In the genomic region with DNA sequence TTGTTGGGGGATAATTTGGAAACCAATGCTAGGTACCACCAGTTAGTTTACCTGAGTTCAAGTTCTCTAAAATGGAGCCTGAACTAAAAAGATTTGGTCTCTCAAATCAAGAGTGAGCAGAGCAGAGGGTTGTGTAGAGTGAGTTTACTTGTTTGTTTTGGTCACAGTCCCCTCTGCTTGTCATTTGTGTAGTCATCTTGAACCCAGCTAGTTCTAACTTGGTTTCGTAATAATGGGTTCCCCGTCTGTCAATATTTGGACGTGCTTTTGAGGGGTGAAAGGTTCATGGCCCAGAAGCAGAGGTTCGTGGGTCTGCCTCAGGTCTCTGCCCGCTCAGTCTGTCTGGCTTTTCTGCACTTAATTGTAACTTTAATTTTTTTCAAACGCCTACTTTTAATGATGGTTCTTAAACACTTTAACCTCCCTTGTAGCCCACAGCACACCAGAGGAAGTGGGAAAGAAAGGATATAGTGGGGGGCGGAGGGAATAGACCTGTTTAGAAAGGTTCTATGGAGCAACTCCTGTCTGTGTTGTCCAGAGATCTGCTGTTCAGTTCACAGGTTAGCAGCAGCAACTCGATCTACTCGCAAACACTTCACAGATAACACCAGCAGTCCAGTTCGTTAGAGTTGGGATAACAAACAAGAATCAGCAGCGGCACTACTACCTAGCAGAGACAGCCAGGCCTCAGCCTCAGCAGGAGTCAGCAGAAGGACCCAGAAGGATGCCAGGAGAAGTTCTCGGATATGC, we compare ENCODE assay signal across 24 mouse cellular contexts. TPM values are rescaled to one million over a fixed set of nuclear protein-coding genes. Genes with fewer than 3 reads are reported as not detected.
DNase-seq lines count a peak whose midpoint lies in the region; ATAC-seq and TF ChIP-seq lines count a peak whose summit lies in the region.
"Had no signal": no experiment of that assay in that cellular context is flagged by ENCODE, and none has a peak within 500 bp of the region (broad histone marks: within the 10 kb centered on the region; RNA-seq: fewer than 3 reads in every experiment).

No protein-coding gene starts in this region.

- peak overlapping the region; percentile 34 for H3K27ac ChIP-seq in liver, adult 2 months (replicated peaks; ENCODE audit: insufficient read depth, low read depth, low read length)
- no peak overlapping the region for H3K27ac ChIP-seq in liver, embryonic 11.5 days (ENCODE audit: low read depth, low read length)
- peak overlapping the region; percentile 38 for H3K27ac ChIP-seq in liver, embryonic 15.5 days (replicated peaks)
- H3K27ac ChIP-seq in liver, embryonic 16.5 days (ENCODE audit: low read length), result peak overlapping the region; percentile 31
- H3K27ac ChIP-seq: embryonic facial prominence, embryonic 10.5 days; embryonic facial prominence, embryonic 12.5 days; forebrain, embryonic 13.5 days; forebrain, embryonic 15.5 days had no signal

- H3K9me3 ChIP-seq in liver, embryonic 11.5 days (ENCODE audit: control insufficient read depth, low read length), result no peaks in the 10 kb centered on the region
- no peaks in the 10 kb centered on the region for H3K9me3 ChIP-seq in liver, embryonic 15.5 days (replicated peaks)
- H3K9me3 ChIP-seq in liver, embryonic 16.5 days (replicated peaks; ENCODE audit: control insufficient read depth, low read length), result no peaks in the 10 kb centered on the region
- H3K9me3 ChIP-seq: embryonic facial prominence, embryonic 10.5 days; embryonic facial prominence, embryonic 12.5 days; forebrain, embryonic 13.5 days; forebrain, embryonic 15.5 days had no signal

- no peak overlapping the region for H3K4me3 ChIP-seq in liver, adult 2 months (ENCODE audit: insufficient read depth, low read depth, low read length)
- H3K4me3 ChIP-seq in liver, embryonic 11.5 days (ENCODE audit: low read depth, low read length), result no peak overlapping the region
- H3K4me3 ChIP-seq in liver, embryonic 15.5 days (replicated peaks), result no peak overlapping the region
- no peak overlapping the region for H3K4me3 ChIP-seq in liver, embryonic 16.5 days (ENCODE audit: low read depth, low read length)
- H3K4me3 ChIP-seq: embryonic facial prominence, embryonic 10.5 days; embryonic facial prominence, embryonic 12.5 days; forebrain, embryonic 13.5 days; forebrain, embryonic 15.5 days had no signal

- H3K4me2 ChIP-seq in liver, embryonic 11.5 days, result no peak overlapping the region
- no peak overlapping the region for H3K4me2 ChIP-seq in liver, embryonic 15.5 days
- no peak overlapping the region for H3K4me2 ChIP-seq in liver, embryonic 16.5 days (ENCODE audit: low read depth, low read length)
- H3K4me2 ChIP-seq: embryonic facial prominence, embryonic 12.5 days; forebrain, embryonic 13.5 days; forebrain, embryonic 15.5 days had no signal

- H3K79me2 ChIP-seq in liver, adult 2 months (ENCODE audit: control insufficient read depth, insufficient read depth, low read length), result no peaks in the 10 kb centered on the region

- H3K36me3 ChIP-seq in liver, adult 2 months (ENCODE audit: control insufficient read depth, insufficient read depth, low read length), result no peaks in the 10 kb centered on the region
- no peaks in the 10 kb centered on the region for H3K36me3 ChIP-seq in liver, embryonic 11.5 days (ENCODE audit: control insufficient read depth, insufficient read depth, low read length)
- H3K36me3 ChIP-seq in liver, embryonic 15.5 days (replicated peaks), result no peaks in the 10 kb centered on the region
- H3K36me3 ChIP-seq in liver, embryonic 16.5 days (ENCODE audit: control insufficient read depth, insufficient read depth), result no peaks in the 10 kb centered on the region
- H3K36me3 ChIP-seq: embryonic facial prominence, embryonic 10.5 days; embryonic facial prominence, embryonic 12.5 days; forebrain, embryonic 15.5 days had no signal

- no peak for ATAC-seq in liver, embryonic 11.5 days (replicated peaks; ENCODE audit: low FRiP score)
- ATAC-seq in liver, embryonic 15.5 days (ENCODE audit: insufficient read depth), result peak; percentile 29; the same call in 1 of the 2 replicates
- peak; percentile 59 for ATAC-seq in liver, embryonic 16.5 days (ENCODE audit: low read depth)
- ATAC-seq: forebrain, embryonic 13.5 days; forebrain, embryonic 15.5 days had no signal

- 24% methylated on average over 12 of the region's 12 CpGs for WGBS in liver, adult 2 months
- 77% methylated on average over 12 of the region's 12 CpGs for WGBS in liver, embryonic 11.5 days
- 57% methylated on average over 12 of the region's 12 CpGs for WGBS in liver, embryonic 15.5 days (ENCODE audit: insufficient replicate concordance)
- WGBS in liver, embryonic 16.5 days (ENCODE audit: insufficient replicate concordance), result 57% methylated on average over 12 of the region's 12 CpGs

- H3K27me3 ChIP-seq in liver, adult 2 months (ENCODE audit: control insufficient read depth, insufficient read depth, low read length), result no peaks in the 10 kb centered on the region
- no peaks in the 10 kb centered on the region for H3K27me3 ChIP-seq in liver, embryonic 11.5 days (replicated peaks; ENCODE audit: control insufficient read depth, insufficient read depth, low read length)
- H3K27me3 ChIP-seq in liver, embryonic 15.5 days, result no peaks in the 10 kb centered on the region
- H3K27me3 ChIP-seq in liver, embryonic 16.5 days (ENCODE audit: control insufficient read depth, insufficient read depth, low read depth, low read length), result no peaks in the 10 kb centered on the region
- H3K27me3 ChIP-seq: embryonic facial prominence, embryonic 12.5 days; forebrain, embryonic 13.5 days; forebrain, embryonic 15.5 days had no signal

- DNase-seq in liver, adult 2 months (ENCODE audit: extremely low read depth, low read depth, low spot score), result peak; percentile 99
- no peak for DNase-seq in liver, embryonic 11.5 days (ENCODE audit: low spot score)
- DNase-seq in liver, result no peak
- no peak for DNase-seq in urinary bladder, postnatal 4 days (ENCODE audit: low spot score in 2 of 2)
- no peak for DNase-seq in gastrocnemius, postnatal 25 days
- DNase-seq: adrenal gland, adult 8-10 months; adrenal gland, postnatal 14 days; adrenal gland, postnatal 36 days; cerebellum, adult 11-12 months; cerebellum, adult 2 months; cerebellum, adult 9-10 months; cerebellum, postnatal 10 days; cerebellum, postnatal 25 days had no signal

- peaks cover 20% of the 10 kb centered on the region for H3K4me1 ChIP-seq in liver, adult 2 months (ENCODE audit: control insufficient read depth, insufficient read depth, low read length)
- peaks cover 7% of the 10 kb centered on the region for H3K4me1 ChIP-seq in liver, embryonic 11.5 days (replicated peaks; ENCODE audit: control insufficient read depth, insufficient read depth, low read length)
- H3K4me1 ChIP-seq in liver, embryonic 15.5 days (replicated peaks), result peaks cover 24% of the 10 kb centered on the region
- H3K4me1 ChIP-seq in liver, embryonic 16.5 days (ENCODE audit: control insufficient read depth, low read depth, low read length), result peaks cover 12% of the 10 kb centered on the region

- no peak overlapping the region for H3K9ac ChIP-seq in liver, adult 2 months (ENCODE audit: low read depth, low read length)
- no peak overlapping the region for H3K9ac ChIP-seq in liver, embryonic 11.5 days (ENCODE audit: low read depth, low read length)
- H3K9ac ChIP-seq in liver, embryonic 15.5 days, result no peak overlapping the region
- H3K9ac ChIP-seq in liver, embryonic 16.5 days (ENCODE audit: low read depth, low read length), result no peak overlapping the region
- H3K9ac ChIP-seq: embryonic facial prominence, embryonic 12.5 days; forebrain, embryonic 13.5 days; forebrain, embryonic 15.5 days had no signal

- TF ChIP-seq POLR2A in liver, adult 2 months (IDR thresholded peaks at IDR 0.05; ENCODE audit: extremely low read depth, insufficient read depth, low read length), result no peak

- TF ChIP-seq CTCF in liver, adult 2 months (IDR thresholded peaks at IDR 0.05; ENCODE audit: low read depth, low read length), result no peak

RNA-seq across cellular contexts. Expression of a gene that starts 16.2 kb away (rescaled TPM):
- 0.09 and 0.94 TPM in 2 replicates for total RNA-seq in liver, adult 2 months (2014; rRNA removed)
- polyA plus RNA-seq in liver, adult 2 months (2012; rRNA removed), result 0.09 and 0.17 TPM in 2 replicates
- 0.60 and 0.89 TPM in 2 replicates for polyA plus RNA-seq in liver, embryonic 11.5 days (2014; fragmentation: Nextera tagmentation; extraction: Ambion mirVana)
- polyA plus RNA-seq in liver, embryonic 15.5 days (2015; fragmentation: Nextera tagmentation; extraction: Ambion mirVana), result 2.3 and 2.5 TPM in 2 replicates
- polyA plus RNA-seq in liver, embryonic 16.5 days (2015; fragmentation: Nextera tagmentation; extraction: Ambion mirVana), result 2.2 and 2.8 TPM in 2 replicates
- under 1 TPM; 0.38 TPM for total RNA-seq in gastrocnemius, postnatal 25 days (2021)

RNA-seq across cellular contexts. Expression of a gene that starts 56.4 kb away (rescaled TPM):
- not detected in 2 replicates for total RNA-seq in liver, adult 2 months (2014; rRNA removed)
- not detected in 2 replicates for polyA plus RNA-seq in liver, adult 2 months (2012; rRNA removed)
- polyA plus RNA-seq in liver, embryonic 11.5 days (2014; fragmentation: Nextera tagmentation; extraction: Ambion mirVana), result not detected in 2 replicates
- 0.02 and 0.07 TPM in 2 replicates for polyA plus RNA-seq in liver, embryonic 15.5 days (2015; fragmentation: Nextera tagmentation; extraction: Ambion mirVana)
- 0.05 TPM in 1 of 2 replicates, not detected in the other for polyA plus RNA-seq in liver, embryonic 16.5 days (2015; fragmentation: Nextera tagmentation; extraction: Ambion mirVana)
- total RNA-seq in gastrocnemius, postnatal 25 days (2021), result 10 to 100 TPM in 1 of 2 experiments, 1 to 10 TPM in 1; 5.5 to 11.2 TPM
- total RNA-seq: adrenal gland, adult 18-20 months; adrenal gland, postnatal 14 days; adrenal gland, postnatal 36 days; ES-E14; MEL had no signal
- polyA plus RNA-seq: C2C12; forebrain, embryonic 11.5 days; forebrain, embryonic 13.5 days had no signal
